Mouse (Mus musculus): ENCODE results near the gene Tbc1d2b. TPM values are rescaled to one million over a fixed set of nuclear protein-coding genes. Genes with fewer than 3 reads are reported as not detected.

Gene Tbc1d2b
- polyA plus RNA-seq (2014; fragmentation: Nextera tagmentation; extraction: Ambion mirVana) = 20.9 and 23.3 TPM in 2 replicates

DNA sequence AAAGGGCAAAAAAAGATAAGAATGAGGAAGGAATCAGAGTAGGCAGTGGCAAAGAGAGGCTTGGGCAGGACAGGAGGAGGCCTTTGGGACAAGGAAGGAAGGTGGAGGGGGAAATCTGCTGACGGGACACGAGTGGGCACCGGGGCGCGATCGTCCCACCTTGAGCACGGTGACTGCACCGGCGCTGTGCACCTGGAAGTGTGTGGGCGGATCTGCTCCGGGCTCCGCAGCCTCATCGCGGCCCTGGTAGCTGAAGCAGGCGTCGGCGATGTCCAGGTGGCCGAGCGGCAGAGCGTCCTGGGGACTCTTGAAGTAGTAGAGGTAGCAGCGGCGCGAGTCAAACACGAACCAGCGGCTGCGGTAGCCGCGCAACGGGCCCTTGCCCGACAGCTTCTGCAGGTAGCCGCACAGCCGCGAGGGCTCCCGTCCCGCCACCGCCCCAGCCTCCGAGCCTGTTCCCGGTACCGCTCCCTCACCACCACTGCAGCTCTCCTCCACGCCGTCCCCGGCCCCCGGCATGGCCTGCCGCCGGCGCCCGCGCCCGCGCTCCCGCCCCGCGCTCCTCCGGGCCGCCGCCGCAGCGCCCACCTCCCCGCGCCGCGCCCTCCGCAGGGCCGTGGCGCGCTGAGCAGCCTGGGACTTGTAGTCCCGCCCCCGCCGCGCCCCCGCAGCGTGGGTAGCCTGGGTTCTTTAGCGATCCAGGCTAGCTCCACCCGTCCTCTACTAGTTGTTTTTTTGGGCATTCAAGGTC, at the start of gene Tbc1d2b:
Gene Tbc1d2b (minus strand): TSS at position 612 of the 751 bp plus-strand sequence.
- Histone ChIP-seq H3K4me1 (ENCODE audit: control insufficient read depth, insufficient read depth, low read length) (peaks cover 8% of the 10 kb centered on the region; the same call in 1 of the 2 replicates), H3K27me3 (ENCODE audit: control insufficient read depth, insufficient read depth, low read length) (no peaks in the 10 kb centered on the region), H3K36me3 (ENCODE audit: control insufficient read depth, insufficient read depth, low read length) (no peaks in the 10 kb centered on the region), H3K4me2 (replicated peaks; ENCODE audit: low read depth, low read length) (peak within 1 kb of the TSS; percentile 95), H3K9ac (replicated peaks; ENCODE audit: low read depth, low read length) (peak within 1 kb of the TSS; percentile 74), H3K27ac (ENCODE audit: low read length) (peak within 1 kb of the TSS; percentile 90), H3K9me3 (ENCODE audit: control insufficient read depth, low read depth, low read length) (no peaks in the 10 kb centered on the region), H3K4me3 (ENCODE audit: low read depth, low read length) (peak within 1 kb of the TSS; percentile 94)
- ATAC-seq (ENCODE audit: insufficient number of reproducible peaks, insufficient read depth, low FRiP score, low read depth) = peak; percentile 86
- WGBS = under 1% methylated on average over 57 of the region's 74 CpGs

DNA sequence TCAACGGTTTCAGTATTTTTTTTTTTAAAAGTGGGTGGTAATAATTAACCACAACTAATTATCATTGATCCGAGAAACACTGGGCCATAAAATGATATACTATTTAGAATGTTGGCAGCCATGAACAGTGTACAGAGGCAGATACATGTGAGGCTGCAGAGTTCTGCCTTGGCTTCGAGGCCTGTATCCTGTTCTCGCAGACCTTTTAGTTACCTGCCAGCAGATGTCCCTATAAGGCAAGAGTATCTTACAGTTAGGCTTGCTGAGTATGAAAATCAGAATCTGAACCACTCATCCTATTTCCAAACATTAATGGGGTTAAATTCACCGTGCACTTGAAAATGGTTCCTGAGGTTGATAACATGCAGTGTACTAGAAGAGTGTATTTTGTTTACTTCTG, 45.7 kb upstream of the Tbc1d2b start:
- Histone ChIP-seq H3K4me3 (ENCODE audit: low read depth, low read length) (no peak overlapping the region), H3K4me1 (ENCODE audit: control insufficient read depth, insufficient read depth, low read length) (no peaks in the 10 kb centered on the region), H3K9me3 (ENCODE audit: control insufficient read depth, low read depth, low read length) (no peaks in the 10 kb centered on the region), H3K36me3 (ENCODE audit: control insufficient read depth, insufficient read depth, low read length) (no peaks in the 10 kb centered on the region), H3K4me2 (replicated peaks; ENCODE audit: low read depth, low read length) (no peak overlapping the region), H3K9ac (replicated peaks; ENCODE audit: low read depth, low read length) (no peak overlapping the region), H3K27ac (ENCODE audit: low read length) (no peak overlapping the region), H3K27me3 (ENCODE audit: control insufficient read depth, insufficient read depth, low read length) (no peaks in the 10 kb centered on the region)
- 67% methylated on average over 5 of the region's 5 CpGs for WGBS
- no peak for ATAC-seq (ENCODE audit: insufficient number of reproducible peaks, insufficient read depth, low FRiP score, low read depth)

DNA sequence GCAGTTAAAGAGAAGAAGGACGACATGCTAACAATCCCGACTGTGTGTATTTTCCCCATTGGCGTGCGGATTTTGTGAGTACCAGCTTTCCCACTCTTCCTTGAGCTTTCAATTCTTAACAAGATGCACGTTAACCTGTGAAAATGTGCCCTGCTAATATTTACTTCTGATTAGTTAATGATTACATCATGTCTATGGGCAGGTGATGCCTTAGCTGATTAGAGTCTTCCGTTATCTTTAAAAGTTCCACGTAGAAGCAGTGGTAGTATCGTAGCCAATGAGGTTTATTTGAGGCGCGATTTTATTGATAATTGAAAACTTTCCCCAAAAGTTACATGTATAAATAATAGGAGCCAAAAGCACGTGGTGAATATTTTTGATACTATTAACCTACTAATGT, 45.1 kb upstream of the Tbc1d2b start:
- 77% methylated on average over 11 of the region's 11 CpGs for WGBS
- Histone ChIP-seq H3K4me1 (ENCODE audit: control insufficient read depth, insufficient read depth, low read length) (no peaks in the 10 kb centered on the region), H3K9ac (replicated peaks; ENCODE audit: low read depth, low read length) (no peak overlapping the region), H3K4me2 (replicated peaks; ENCODE audit: low read depth, low read length) (no peak overlapping the region), H3K27me3 (ENCODE audit: control insufficient read depth, insufficient read depth, low read length) (no peaks in the 10 kb centered on the region), H3K4me3 (ENCODE audit: low read depth, low read length) (no peak overlapping the region), H3K36me3 (ENCODE audit: control insufficient read depth, insufficient read depth, low read length) (no peaks in the 10 kb centered on the region), H3K27ac (ENCODE audit: low read length) (no peak overlapping the region), H3K9me3 (ENCODE audit: control insufficient read depth, low read depth, low read length) (no peaks in the 10 kb centered on the region)
- no peak for ATAC-seq (ENCODE audit: insufficient number of reproducible peaks, insufficient read depth, low FRiP score, low read depth)

DNA sequence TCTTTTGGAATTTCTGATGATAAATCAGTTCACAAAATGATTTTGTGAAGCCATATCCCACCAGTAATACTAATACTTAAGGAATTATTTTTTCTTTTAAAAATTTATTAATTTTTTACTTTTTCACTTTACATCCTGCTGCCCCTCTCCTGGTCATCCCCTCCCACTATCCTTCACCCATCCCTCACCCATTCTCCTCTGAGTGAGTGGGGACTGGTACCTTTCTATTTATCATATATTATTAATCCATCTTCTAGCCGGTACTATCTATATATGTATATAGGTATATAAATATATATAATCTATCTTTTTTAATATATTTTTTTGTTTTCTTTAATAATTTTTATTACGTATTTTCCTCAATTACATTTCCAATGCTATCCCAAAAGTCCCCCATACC, 33.6 kb upstream of the Tbc1d2b start:
- no peaks in the 10 kb centered on the region for H3K27me3 ChIP-seq (ENCODE audit: control insufficient read depth, insufficient read depth, low read length)
- no peaks in the 10 kb centered on the region for H3K9me3 ChIP-seq (ENCODE audit: control insufficient read depth, low read depth, low read length)
- no peak overlapping the region for H3K27ac ChIP-seq (ENCODE audit: low read length)
- H3K9ac ChIP-seq (replicated peaks; ENCODE audit: low read depth, low read length) = no peak overlapping the region
- no peak overlapping the region for H3K4me2 ChIP-seq (replicated peaks; ENCODE audit: low read depth, low read length)
- no peaks in the 10 kb centered on the region for H3K36me3 ChIP-seq (ENCODE audit: control insufficient read depth, insufficient read depth, low read length)
- no peak overlapping the region for H3K4me3 ChIP-seq (ENCODE audit: low read depth, low read length)
- no peaks in the 10 kb centered on the region for H3K4me1 ChIP-seq (ENCODE audit: control insufficient read depth, insufficient read depth, low read length)
- WGBS = 86% methylated on average over 2 of the region's 2 CpGs
- ATAC-seq (ENCODE audit: insufficient number of reproducible peaks, insufficient read depth, low FRiP score, low read depth) = no peak

DNA sequence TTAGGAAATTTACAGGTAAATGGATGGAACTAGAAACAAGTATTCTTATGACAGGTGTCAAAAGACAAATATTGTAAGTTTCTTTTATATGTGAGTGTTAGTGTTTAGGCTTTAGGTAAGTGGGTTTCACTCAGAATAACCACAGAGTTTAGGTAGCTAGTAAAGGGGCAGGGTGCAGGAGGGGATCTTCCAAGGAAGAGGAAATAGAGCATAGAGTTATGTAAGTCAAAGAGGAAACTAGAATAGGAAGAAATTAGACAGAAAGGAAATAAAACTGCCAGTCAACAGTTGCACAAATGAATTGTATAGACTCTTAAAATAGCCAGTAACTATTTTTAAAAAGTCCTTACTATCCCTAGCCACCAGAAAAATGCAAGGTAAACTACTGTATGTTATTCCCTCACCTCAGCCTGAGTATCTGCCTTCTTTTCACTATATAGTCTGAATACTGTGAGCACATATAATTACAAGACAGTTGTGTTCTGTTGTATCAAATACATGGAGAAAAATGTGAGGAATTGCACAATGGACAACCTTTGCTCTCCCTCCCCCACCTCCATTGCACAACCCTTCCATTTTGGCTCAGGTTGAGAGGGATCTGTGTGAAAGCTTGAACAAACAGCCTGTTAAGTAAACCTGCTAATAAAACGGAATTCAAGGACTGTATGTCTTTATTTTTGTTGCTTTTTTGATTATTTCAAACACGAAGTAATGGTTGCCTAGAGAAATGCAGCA, 32.7 kb upstream of the Tbc1d2b start:
- 60% methylated on average over 2 of the region's 2 CpGs for WGBS
- no peak overlapping the region for H3K9ac ChIP-seq (replicated peaks; ENCODE audit: low read depth, low read length)
- H3K27ac ChIP-seq (ENCODE audit: low read length) = no peak overlapping the region

DNA sequence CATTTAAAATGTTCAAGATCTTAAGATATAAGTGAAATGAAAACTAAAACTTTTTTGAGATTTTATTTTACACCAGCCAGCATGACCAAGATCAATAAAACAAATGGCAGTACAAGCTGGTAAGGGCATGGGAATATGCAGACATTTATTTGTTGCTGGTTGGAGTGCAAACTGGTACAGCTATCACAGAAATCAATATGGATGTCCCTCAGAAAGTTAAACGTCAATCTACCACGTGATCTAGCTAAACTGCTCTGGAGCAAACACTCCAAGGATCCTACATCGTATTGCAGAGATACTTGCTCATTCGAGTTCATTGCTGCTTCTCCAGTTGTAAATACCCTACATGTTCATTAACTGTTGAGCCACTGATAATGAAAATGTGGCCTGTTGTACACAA, 32.1 kb upstream of the Tbc1d2b start:
- Histone ChIP-seq H3K27me3 (ENCODE audit: control insufficient read depth, insufficient read depth, low read length) (no peaks in the 10 kb centered on the region), H3K9ac (replicated peaks; ENCODE audit: low read depth, low read length) (no peak overlapping the region), H3K27ac (ENCODE audit: low read length) (no peak overlapping the region), H3K4me2 (replicated peaks; ENCODE audit: low read depth, low read length) (no peak overlapping the region), H3K4me3 (ENCODE audit: low read depth, low read length) (no peak overlapping the region), H3K9me3 (ENCODE audit: control insufficient read depth, low read depth, low read length) (no peaks in the 10 kb centered on the region), H3K4me1 (ENCODE audit: control insufficient read depth, insufficient read depth, low read length) (no peaks in the 10 kb centered on the region), H3K36me3 (ENCODE audit: control insufficient read depth, insufficient read depth, low read length) (no peaks in the 10 kb centered on the region)
- no peak for ATAC-seq (ENCODE audit: insufficient number of reproducible peaks, insufficient read depth, low FRiP score, low read depth)
- 70% methylated on average over 4 of the region's 4 CpGs for WGBS

More for the DNA sequence above, 32.7 kb upstream of the Tbc1d2b start:
- ATAC-seq (ENCODE audit: insufficient number of reproducible peaks, insufficient read depth, low FRiP score, low read depth) = no peak
- Histone ChIP-seq H3K9me3 (ENCODE audit: control insufficient read depth, low read depth, low read length) (no peaks in the 10 kb centered on the region), H3K4me2 (replicated peaks; ENCODE audit: low read depth, low read length) (no peak overlapping the region), H3K36me3 (ENCODE audit: control insufficient read depth, insufficient read depth, low read length) (no peaks in the 10 kb centered on the region), H3K4me3 (ENCODE audit: low read depth, low read length) (no peak overlapping the region), H3K27me3 (ENCODE audit: control insufficient read depth, insufficient read depth, low read length) (no peaks in the 10 kb centered on the region), H3K4me1 (ENCODE audit: control insufficient read depth, insufficient read depth, low read length) (no peaks in the 10 kb centered on the region)

DNA sequence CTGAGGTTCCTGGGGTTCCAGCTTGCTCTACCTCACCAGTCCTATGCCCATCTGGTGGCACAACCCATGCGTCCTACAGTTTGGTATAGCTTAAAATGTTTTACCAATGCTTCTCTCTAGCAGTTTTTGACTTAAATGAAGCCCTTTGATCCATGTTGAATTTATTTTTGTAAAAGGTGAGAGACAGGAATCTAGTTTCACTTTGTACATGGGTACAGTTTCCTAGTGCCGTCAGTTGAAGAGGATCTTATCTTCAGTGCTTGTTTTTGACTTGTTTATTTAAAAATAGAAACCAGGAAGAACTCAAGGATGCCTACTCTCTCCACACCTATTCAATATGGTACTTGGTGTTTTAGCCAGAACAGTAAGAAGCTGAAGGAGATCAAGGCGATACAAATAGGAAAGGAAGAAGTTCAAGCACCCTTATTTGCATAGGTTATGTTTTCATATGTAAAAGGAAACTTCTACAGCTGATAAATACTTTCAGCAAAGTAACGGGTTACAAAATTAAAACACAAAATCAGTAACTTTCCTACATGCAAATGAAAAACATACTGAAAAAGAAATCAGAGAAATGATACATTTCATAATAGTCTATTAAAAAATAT, 30.6 kb upstream of the Tbc1d2b start:
- Histone ChIP-seq H3K9ac (replicated peaks; ENCODE audit: low read depth, low read length) (no peak overlapping the region), H3K36me3 (ENCODE audit: control insufficient read depth, insufficient read depth, low read length) (no peaks in the 10 kb centered on the region), H3K4me2 (replicated peaks; ENCODE audit: low read depth, low read length) (no peak overlapping the region), H3K27ac (ENCODE audit: low read length) (no peak overlapping the region), H3K4me3 (ENCODE audit: low read depth, low read length) (no peak overlapping the region), H3K27me3 (ENCODE audit: control insufficient read depth, insufficient read depth, low read length) (no peaks in the 10 kb centered on the region), H3K9me3 (ENCODE audit: control insufficient read depth, low read depth, low read length) (no peaks in the 10 kb centered on the region), H3K4me1 (ENCODE audit: control insufficient read depth, insufficient read depth, low read length) (no peaks in the 10 kb centered on the region)
- 77% methylated on average over 4 of the region's 4 CpGs for WGBS
- no peak for ATAC-seq (ENCODE audit: insufficient number of reproducible peaks, insufficient read depth, low FRiP score, low read depth)

DNA sequence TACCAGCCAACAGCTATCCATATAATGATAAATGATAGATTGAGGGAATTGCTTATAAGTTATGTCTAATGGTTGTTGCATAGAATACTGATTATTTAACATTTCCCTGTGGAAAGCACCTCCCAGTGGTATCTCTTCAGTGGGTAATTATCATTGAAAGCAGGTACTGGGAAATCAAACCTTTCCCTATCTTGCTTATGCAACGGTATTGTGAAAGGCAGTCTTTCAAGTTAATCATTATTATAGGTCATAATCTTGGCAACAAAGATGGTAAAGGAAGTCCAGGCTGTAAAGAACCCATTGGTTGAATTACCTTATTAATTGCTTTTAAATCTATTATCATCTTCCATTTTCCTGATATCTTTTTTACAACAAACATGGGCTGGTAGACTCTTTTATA, 27.0 kb upstream of the Tbc1d2b start:
- Histone ChIP-seq H3K4me1 (ENCODE audit: control insufficient read depth, insufficient read depth, low read length) (no peaks in the 10 kb centered on the region), H3K27ac (ENCODE audit: low read length) (no peak overlapping the region), H3K4me3 (ENCODE audit: low read depth, low read length) (no peak overlapping the region), H3K4me2 (replicated peaks; ENCODE audit: low read depth, low read length) (no peak overlapping the region), H3K27me3 (ENCODE audit: control insufficient read depth, insufficient read depth, low read length) (no peaks in the 10 kb centered on the region), H3K36me3 (ENCODE audit: control insufficient read depth, insufficient read depth, low read length) (no peaks in the 10 kb centered on the region), H3K9ac (replicated peaks; ENCODE audit: low read depth, low read length) (no peak overlapping the region), H3K9me3 (ENCODE audit: control insufficient read depth, low read depth, low read length) (no peaks in the 10 kb centered on the region)
- 68% methylated on average over 1 of the region's 1 CpGs for WGBS
- ATAC-seq (ENCODE audit: insufficient number of reproducible peaks, insufficient read depth, low FRiP score, low read depth) = no peak

Measured in stomach, embryonic 14.5 days (tissue).